Mouse (Mus musculus) spleen, adult 2 months (tissue): Measurements from ENCODE around the gene Dnaja3. TPM values are rescaled to one million over a fixed set of nuclear protein-coding genes. Genes with fewer than 3 reads are reported as not detected.

Source experiments
- DNase-seq, 2 experiments: peaks; one replicate each; pipeline versions ENCODE4 v3.0.0 to v3.0.0-alpha.2; 2012 to 2021; ENCODE audit warnings: low spot score in 2 of 2, low read depth in 1 of 2
- H3K27ac ChIP-seq: fragments of 200-500 bp; 2 replicates; pipeline ENCODE4 v1.5.1; 2012; ENCODE audit warnings: low read length, inconsistent platforms; ENCODE audit not compliant: insufficient read depth
- H3K27me3 ChIP-seq: fragments of 200-500 bp; 2 replicates; pipeline ENCODE4 v1.6.1; 2012; ENCODE audit warnings: mild to moderate bottlenecking, moderate library complexity, low read length, inconsistent platforms; ENCODE audit not compliant: control insufficient read depth, insufficient read depth
- H3K36me3 ChIP-seq: fragments of 200-500 bp; 2 replicates; pipeline ENCODE4 v1.6.1; 2012; ENCODE audit warnings: mild to moderate bottlenecking, low read length, inconsistent platforms; ENCODE audit not compliant: control insufficient read depth, insufficient read depth
- H3K4me1 ChIP-seq: fragments of 200-500 bp; 2 replicates; pipeline ENCODE4 v1.6.1; 2011; ENCODE audit warnings: inconsistent platforms; ENCODE audit not compliant: control insufficient read depth, insufficient read depth, insufficient read length
- H3K4me3 ChIP-seq: fragments of 200-500 bp; 2 replicates; pipeline ENCODE4 v1.5.1; 2011; ENCODE audit warnings: mild to moderate bottlenecking, inconsistent platforms; ENCODE audit not compliant: insufficient read depth, insufficient read length; ENCODE audit errors: extremely low read depth
- CTCF ChIP-seq: fragments of 200-500 bp; IDR thresholded peaks from 2 replicates; pipeline ENCODE4 v1.5.1; 2011; ENCODE audit warnings: mild to moderate bottlenecking, inconsistent platforms; ENCODE audit not compliant: insufficient read depth, insufficient read length, insufficient replicate concordance; ENCODE audit errors: extremely low read depth
- POLR2A ChIP-seq: fragments of 200-500 bp; IDR thresholded peaks from 2 replicates; pipeline ENCODE4 v1.6.1; 2011; ENCODE audit warnings: low read depth, low read length, inconsistent platforms
- WGBS: fragments of 180-500 bp; shearing (Covaris S2); methylation state at CpG from one replicate; pipeline ENCODE4 v1.1.7; 2018; 5-methylcytosine and 5-hydroxymethylcytosine counted together
- polyA plus RNA-seq: library from polyadenylated mRNA; depleted of rRNA; stranded (reverse); fragments of >200 nt; gene quantifications from 2 replicates; pipeline ENCODE4 v1.2.3, GENCODE M21; 2012

Dnaja3 gene
- polyA plus RNA-seq, 1 experiment = 11.0 TPM

DNA sequence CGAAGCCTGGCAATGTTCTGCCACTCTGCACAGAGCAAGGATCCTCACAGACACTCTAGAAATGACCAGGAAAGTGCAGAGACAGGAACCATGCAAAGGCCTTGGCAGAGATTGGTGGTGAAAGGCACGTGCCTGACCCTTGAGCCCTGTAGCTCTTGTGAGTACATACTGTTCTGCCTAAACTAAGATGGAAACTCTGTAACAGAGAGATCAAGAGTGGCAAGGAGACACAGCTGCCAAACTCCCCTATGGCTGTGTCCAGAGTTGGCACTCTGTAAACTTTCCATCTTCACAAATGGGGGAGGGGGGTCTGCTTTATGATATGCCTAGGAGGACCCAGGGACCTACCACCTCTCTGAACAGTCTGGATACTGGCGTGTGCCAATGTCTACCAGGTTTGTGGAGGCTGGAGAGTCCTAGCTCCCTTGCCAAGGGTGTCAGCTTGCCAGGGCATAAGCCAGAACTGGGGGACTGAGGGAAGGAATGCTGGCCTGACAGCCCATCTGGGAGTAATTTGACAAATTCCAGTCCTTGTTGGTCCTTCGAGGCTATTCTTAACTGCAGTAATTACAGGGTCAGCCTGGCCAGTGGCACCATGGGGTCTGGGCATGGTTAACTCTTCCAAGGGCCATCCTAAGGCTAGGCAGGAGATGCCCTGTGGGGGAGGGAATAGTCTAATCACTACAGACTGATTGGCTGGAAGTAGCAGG is 13.1 kb downstream of the Dnaja3 start:
- WGBS = 92% methylated on average over 4 of the region's 4 CpGs
- DNase-seq = no peak
- TF ChIP-seq CTCF (no peak), POLR2A (no peak)
- peaks cover 53% of the 10 kb centered on the region for H3K36me3 ChIP-seq
- H3K4me3 ChIP-seq = no peak overlapping the region
- H3K27me3 ChIP-seq = no peaks in the 10 kb centered on the region
- no peak overlapping the region for H3K27ac ChIP-seq
- no peaks in the 10 kb centered on the region for H3K4me1 ChIP-seq

DNA sequence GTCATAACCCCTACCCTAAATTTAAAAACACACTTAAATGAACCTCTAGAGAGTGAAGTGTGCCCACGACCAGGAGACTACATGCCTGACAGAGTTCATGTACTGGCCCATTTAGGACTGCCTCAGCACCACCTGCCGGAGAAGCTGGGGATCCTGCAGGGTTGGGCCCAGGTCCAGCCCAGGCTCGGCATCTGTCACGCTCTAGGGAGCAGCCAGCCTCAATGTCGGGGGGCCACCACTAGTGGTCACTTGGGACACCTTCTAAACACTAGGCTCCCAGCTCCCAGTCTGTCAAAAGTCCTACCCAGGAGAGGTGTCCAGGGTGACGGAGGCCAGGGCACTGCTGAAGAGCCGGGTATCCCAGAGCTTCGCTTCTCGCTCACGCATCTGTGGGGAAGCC is 14.9 kb downstream of the Dnaja3 start:
- Histone ChIP-seq H3K27me3 (no peaks in the 10 kb centered on the region), H3K4me1 (no peaks in the 10 kb centered on the region), H3K27ac (no peak overlapping the region; the same call in 1 of the 2 replicates), H3K4me3 (no peak overlapping the region), H3K36me3 (peaks cover 53% of the 10 kb centered on the region)
- no peak for DNase-seq
- TF ChIP-seq CTCF (no peak), POLR2A (no peak)
- WGBS = 90% methylated on average over 10 of the region's 10 CpGs

GRCm38 (mm10) chr16:4655251-4655734 is 15.5 kb downstream of the Dnaja3 start:
- H3K4me3 ChIP-seq = no peak overlapping the region
- no peaks in the 10 kb centered on the region for H3K27me3 ChIP-seq
- H3K27ac ChIP-seq = peak overlapping the region; percentile 3; the same call in 1 of the 2 replicates
- no peak for DNase-seq
- no peaks in the 10 kb centered on the region for H3K4me1 ChIP-seq
- WGBS = 86% methylated on average over 4 of the region's 4 CpGs
- TF ChIP-seq POLR2A (no peak), CTCF (no peak)
- H3K36me3 ChIP-seq = peaks cover 51% of the 10 kb centered on the region

- Histone ChIP-seq H3K27ac (peak overlapping the region; percentile 26; the same call in 1 of the 2 replicates), H3K27me3 (no peaks in the 10 kb centered on the region), H3K36me3 (peaks cover 49% of the 10 kb centered on the region), H3K4me3 (no peak overlapping the region), H3K4me1 (no peaks in the 10 kb centered on the region)
- 69% methylated on average over 11 of the region's 11 CpGs for WGBS
- DNase-seq = no peak
- TF ChIP-seq POLR2A (no peak), CTCF (no peak)
Observed at GRCm38 (mm10) chr16:4655764-4656570, 16.2 kb downstream of the Dnaja3 start.

DNA sequence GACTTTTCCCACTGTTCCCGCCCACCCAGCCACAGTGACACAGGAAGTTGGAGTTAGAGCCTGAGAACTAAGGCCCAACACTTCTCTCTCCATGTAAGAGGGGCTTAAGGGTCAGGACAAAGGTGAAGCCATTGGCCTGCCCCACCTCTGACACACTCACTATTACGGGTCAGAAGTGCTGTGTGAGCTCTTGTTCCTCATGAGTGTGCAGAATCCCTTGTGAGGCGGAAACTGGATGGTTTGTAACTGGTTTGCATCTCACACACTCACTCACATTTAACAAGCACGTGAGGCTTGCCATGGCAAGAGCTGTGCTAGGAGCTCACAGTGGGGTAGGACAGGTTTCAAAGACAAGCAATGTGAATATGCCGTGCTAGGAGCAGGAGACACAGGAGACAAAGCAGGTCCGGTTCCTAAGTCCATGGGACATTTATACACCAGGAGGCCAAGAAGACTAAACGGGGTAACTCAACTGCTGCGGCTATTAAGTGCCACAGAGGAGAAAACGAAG is 16.8 kb downstream of the Dnaja3 start:
- H3K4me1 ChIP-seq = no peaks in the 10 kb centered on the region
- no peak overlapping the region for H3K4me3 ChIP-seq
- 89% methylated on average over 9 of the region's 9 CpGs for WGBS
- no peaks in the 10 kb centered on the region for H3K27me3 ChIP-seq
- peaks cover 50% of the 10 kb centered on the region for H3K36me3 ChIP-seq
- TF ChIP-seq POLR2A = no peak
- TF ChIP-seq CTCF = no peak
- H3K27ac ChIP-seq = 0 out of 2 replicates have a peak overlapping the region, but pooled peaks have one; percentile 26
- no peak for DNase-seq

DNA sequence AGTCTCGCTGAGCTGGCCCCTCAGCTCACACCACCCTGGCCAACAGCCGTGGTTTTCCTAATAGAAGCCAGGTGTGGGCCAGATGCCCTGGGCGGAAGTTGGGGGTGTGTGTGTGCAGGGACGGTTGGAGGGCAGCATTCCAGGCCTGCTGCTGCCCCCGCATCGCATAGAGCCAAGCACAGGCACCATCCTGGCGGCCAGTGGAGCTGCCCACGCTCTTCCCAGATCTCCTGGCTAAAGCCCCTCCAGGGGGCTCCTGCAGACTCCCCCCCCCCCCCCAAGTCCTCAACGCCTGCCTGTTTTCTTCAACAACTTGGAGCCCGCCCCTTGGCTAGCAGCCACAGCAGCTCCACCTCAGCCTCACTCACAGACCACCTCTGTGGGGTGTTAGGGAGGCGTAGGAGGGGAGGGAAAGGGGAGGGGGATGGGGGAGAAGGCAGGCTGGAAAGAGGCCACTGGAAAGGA is 19.0 kb downstream of the Dnaja3 start:
- no peak overlapping the region for H3K4me3 ChIP-seq
- no peak for DNase-seq
- H3K4me1 ChIP-seq = no peaks in the 10 kb centered on the region
- peak overlapping the region; percentile 9; the same call in 1 of the 2 replicates for H3K27ac ChIP-seq
- H3K27me3 ChIP-seq = no peaks in the 10 kb centered on the region
- TF ChIP-seq CTCF = no peak
- TF ChIP-seq POLR2A = no peak
- H3K36me3 ChIP-seq = peaks cover 39% of the 10 kb centered on the region
- WGBS = 52% methylated on average over 11 of the region's 11 CpGs
